Mouse (Mus musculus) neural tube, embryonic 11.5 days (tissue): Measurements from ENCODE around the gene Nat9. TPM values are rescaled to one million over a fixed set of nuclear protein-coding genes. Genes with fewer than 3 reads are reported as not detected.

ENCODE experiments used
- ATAC-seq: fragments of 200-750 bp; cut with Nextera tagmentation; 2 replicates; pipeline ENCODE4 v1.8.0; 2017; ENCODE audit warnings: moderate number of reproducible peaks, mild to moderate bottlenecking, moderate TSS enrichment, moderate library complexity; ENCODE audit not compliant: insufficient read depth, low FRiP score, low TSS enrichment
- DNase-seq: peaks from one replicate; pipeline ENCODE4 v3.0.0-alpha.2; 2015; ENCODE audit warnings: low spot score
- H3K27ac ChIP-seq: fragments of 300-500 bp; sonication (generic); 2 replicates; pipeline ENCODE4 v1.5.1; 2014; ENCODE audit warnings: low read depth, mild to moderate bottlenecking, low read length
- H3K27me3 ChIP-seq: fragments of 300-500 bp; sonication (generic); 2 replicates; pipeline ENCODE4 v1.6.1; 2014; ENCODE audit warnings: mild to moderate bottlenecking, low read length, mixed read lengths; ENCODE audit not compliant: control insufficient read depth, insufficient read depth
- H3K36me3 ChIP-seq: fragments of 300-500 bp; sonication (generic); 2 replicates; pipeline ENCODE4 v1.6.1; 2014; ENCODE audit warnings: mild to moderate bottlenecking, low read length, moderate library complexity, mixed read lengths; ENCODE audit not compliant: control insufficient read depth, insufficient read depth
- H3K4me1 ChIP-seq: fragments of 300-500 bp; sonication (generic); 2 replicates; pipeline ENCODE4 v1.6.1; 2014; ENCODE audit warnings: low read length, mixed read lengths; ENCODE audit not compliant: control insufficient read depth, insufficient read depth
- H3K4me2 ChIP-seq: fragments of 300-500 bp; sonication (generic); 2 replicates; pipeline ENCODE4 v1.6.1; 2014; ENCODE audit warnings: low read depth, mild to moderate bottlenecking, moderate library complexity
- H3K4me3 ChIP-seq: fragments of 300-500 bp; sonication (generic); 2 replicates; pipeline ENCODE4 v1.5.1; 2014; ENCODE audit warnings: low read depth, low read length
- H3K9ac ChIP-seq: fragments of 300-500 bp; sonication (generic); 2 replicates; pipeline ENCODE4 v1.6.1; 2014; ENCODE audit warnings: mild to moderate bottlenecking, low read length
- H3K9me3 ChIP-seq: fragments of 300-500 bp; sonication (generic); 2 replicates; pipeline ENCODE4 v1.6.1; 2016; ENCODE audit warnings: low read length; ENCODE audit not compliant: control insufficient read depth
- WGBS: fragments of 180-500 bp; shearing (Covaris S2); extraction: QIAGEN DNeasy Blood & Tissue Kit; methylation state at CpG from one replicate; pipeline ENCODE4 v1.1.7; 2014; 5-methylcytosine and 5-hydroxymethylcytosine counted together
- polyA plus RNA-seq: library from polyadenylated mRNA; unstranded; fragments of >200 nt; fragmentation: Nextera tagmentation; extraction: Ambion mirVana; gene quantifications from 2 replicates; pipeline ENCODE4 v1.2.1, GENCODE M21; 2014

Nat9 gene
- polyA plus RNA-seq, 1 experiment from 2014 or later = 20.3 TPM

GRCm38 (mm10) chr11:115188539-115189231, 1.0 kb upstream of the Nat9 start:
- H3K9me3 ChIP-seq = no peaks in the 10 kb centered on the region
- H3K9ac ChIP-seq = no peak overlapping the region
- peaks cover 9% of the 10 kb centered on the region for H3K4me1 ChIP-seq
- no peak for ATAC-seq
- H3K27ac ChIP-seq = no peak overlapping the region
- no peaks in the 10 kb centered on the region for H3K27me3 ChIP-seq
- no peaks in the 10 kb centered on the region for H3K36me3 ChIP-seq
- 90% methylated on average over 13 of the region's 13 CpGs for WGBS
- H3K4me3 ChIP-seq = no peak overlapping the region
- DNase-seq = no peak
- H3K4me2 ChIP-seq = no peak overlapping the region

GRCm38 (mm10) chr11:115187224-115187639, 427 bp downstream of the Nat9 start, which contains the start of gene Tmem104:
TSS of gene Tmem104 (plus strand) at chr11:115187487.
- Histone ChIP-seq H3K27ac (peak within 1 kb of the TSS; percentile 56; the same call in 1 of the 2 replicates), H3K36me3 (no peaks in the 10 kb centered on the region), H3K4me3 (peak within 1 kb of the TSS; percentile 54), H3K4me2 (peak within 1 kb of the TSS; percentile 86), H3K27me3 (no peaks in the 10 kb centered on the region), H3K4me1 (peaks cover 9% of the 10 kb centered on the region), H3K9ac (peak within 1 kb of the TSS; percentile 65), H3K9me3 (no peaks in the 10 kb centered on the region)
- DNase-seq (peak; percentile 99), ATAC-seq (peak; percentile 89)
- WGBS = under 1% methylated on average over 39 of the region's 39 CpGs

- no peaks in the 10 kb centered on the region for H3K9me3 ChIP-seq
- ATAC-seq (no peak), DNase-seq (no peak)
- H3K27ac ChIP-seq = no peak overlapping the region
- no peak overlapping the region for H3K4me3 ChIP-seq
- no peak overlapping the region for H3K9ac ChIP-seq
- H3K4me1 ChIP-seq = peaks cover 9% of the 10 kb centered on the region
- H3K36me3 ChIP-seq = no peaks in the 10 kb centered on the region
- H3K27me3 ChIP-seq = no peaks in the 10 kb centered on the region
- 45% methylated on average over 4 of the region's 4 CpGs for WGBS
- H3K4me2 ChIP-seq = no peak overlapping the region
These were observed 2.7 kb downstream of the Nat9 start for GRCm38 (mm10) chr11:115184973-115185372.

GRCm38 (mm10) chr11:115181913-115182638, 5.6 kb downstream of the Nat9 start:
- 24% methylated on average over 12 of the region's 12 CpGs for WGBS
- H3K36me3 ChIP-seq = no peaks in the 10 kb centered on the region
- H3K4me3 ChIP-seq = no peak overlapping the region
- peaks cover 11% of the 10 kb centered on the region for H3K4me1 ChIP-seq
- DNase-seq (peak; percentile 88), ATAC-seq (no peak)
- H3K4me2 ChIP-seq = no peak overlapping the region
- H3K9ac ChIP-seq = no peak overlapping the region
- no peaks in the 10 kb centered on the region for H3K9me3 ChIP-seq
- H3K27me3 ChIP-seq = no peaks in the 10 kb centered on the region
- H3K27ac ChIP-seq = no peak overlapping the region

GRCm38 (mm10) chr11:115179881-115180280, 7.8 kb downstream of the Nat9 start:
- 92% methylated on average over 6 of the region's 6 CpGs for WGBS
- no peak overlapping the region for H3K9ac ChIP-seq
- DNase-seq (no peak), ATAC-seq (no peak)
- no peak overlapping the region for H3K27ac ChIP-seq
- H3K36me3 ChIP-seq = no peaks in the 10 kb centered on the region
- H3K9me3 ChIP-seq = no peaks in the 10 kb centered on the region
- H3K4me3 ChIP-seq = no peak overlapping the region
- peaks cover 11% of the 10 kb centered on the region for H3K4me1 ChIP-seq
- H3K4me2 ChIP-seq = no peak overlapping the region
- no peaks in the 10 kb centered on the region for H3K27me3 ChIP-seq

GRCm38 (mm10) chr11:115179191-115179590, 8.5 kb downstream of the Nat9 start:
- Histone ChIP-seq H3K27me3 (no peaks in the 10 kb centered on the region), H3K4me3 (no peak overlapping the region), H3K27ac (no peak overlapping the region), H3K4me2 (no peak overlapping the region), H3K9me3 (no peaks in the 10 kb centered on the region), H3K36me3 (no peaks in the 10 kb centered on the region), H3K4me1 (peaks cover 15% of the 10 kb centered on the region), H3K9ac (no peak overlapping the region)
- WGBS = 70% methylated on average over 6 of the region's 6 CpGs
- ATAC-seq (no peak), DNase-seq (no peak)

- WGBS = 84% methylated on average over 2 of the region's 2 CpGs
- H3K4me1 ChIP-seq = peaks cover 15% of the 10 kb centered on the region
- no peak overlapping the region for H3K27ac ChIP-seq
These were observed 8.9 kb downstream of the Nat9 start for GRCm38 (mm10) chr11:115178766-115179165.

GRCm38 (mm10) chr11:115177559-115178195, 10.0 kb downstream of the Nat9 start:
- WGBS = 51% methylated on average over 10 of the region's 10 CpGs
- Histone ChIP-seq H3K27ac (no peak overlapping the region), H3K36me3 (no peaks in the 10 kb centered on the region), H3K4me2 (no peak overlapping the region), H3K4me3 (no peak overlapping the region), H3K27me3 (no peaks in the 10 kb centered on the region), H3K9me3 (no peaks in the 10 kb centered on the region), H3K9ac (no peak overlapping the region; the same call in 1 of the 2 replicates), H3K4me1 (peaks cover 17% of the 10 kb centered on the region)
- no peak for DNase-seq
- ATAC-seq = no peak

More at GRCm38 (mm10) chr11:115178766-115179165, 8.9 kb downstream of the Nat9 start:
- ATAC-seq = no peak
- Histone ChIP-seq H3K4me3 (no peak overlapping the region), H3K9me3 (no peaks in the 10 kb centered on the region), H3K27me3 (no peaks in the 10 kb centered on the region), H3K36me3 (no peaks in the 10 kb centered on the region), H3K9ac (no peak overlapping the region), H3K4me2 (no peak overlapping the region)
- DNase-seq = no peak
